Mouse (Mus musculus): ENCODE results near the gene Ahnak. TPM values are rescaled to one million over a fixed set of nuclear protein-coding genes. Genes with fewer than 3 reads are reported as not detected.
"Not testable (repeated sequence)": the region's sequence is repeated elsewhere in the genome, so short reads cannot be mapped to it uniquely, and the experiment has no call there.

Gene Ahnak
- polyA plus RNA-seq, 1 experiment from 2014 or later = 2.7 TPM

DNA sequence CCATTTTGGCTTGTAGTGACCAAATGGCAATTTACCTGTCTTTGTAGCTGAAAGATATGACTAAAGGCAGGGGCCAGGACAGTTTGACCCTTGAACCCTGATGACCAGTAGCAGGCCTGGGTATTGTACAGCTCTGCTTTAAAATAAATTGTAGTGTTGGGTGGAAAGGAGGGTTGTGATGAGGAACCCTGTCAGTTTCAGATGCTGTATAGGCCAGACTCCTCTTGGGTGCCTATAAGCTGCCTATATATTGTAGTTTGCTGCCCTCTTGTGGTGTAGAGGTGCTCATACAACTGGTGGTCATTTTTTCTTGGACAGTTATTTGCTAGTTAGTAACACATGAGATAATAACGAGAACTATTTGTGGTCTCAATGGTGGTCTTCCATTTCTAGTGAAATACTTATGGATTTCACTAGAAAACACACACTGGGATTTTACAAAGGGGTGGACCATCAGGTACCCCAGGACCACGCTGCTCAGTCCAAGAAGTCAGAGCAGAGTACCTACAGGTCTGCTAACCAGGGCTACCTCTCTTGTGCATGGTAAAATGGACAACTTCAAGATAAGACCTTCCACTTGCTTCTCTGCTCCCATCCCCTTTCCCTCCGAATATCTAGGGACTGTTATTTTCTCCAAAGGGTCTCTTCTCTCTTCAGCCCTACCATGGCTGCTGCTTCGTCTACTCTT, 121.2 kb downstream of the Ahnak start:
- Histone ChIP-seq H3K9ac (replicated peaks; ENCODE audit: low read depth, low read length) (no peak overlapping the region), H3K36me3 (ENCODE audit: control insufficient read depth, insufficient read depth, low read length) (no peaks in the 10 kb centered on the region; the same call in 1 of the 2 replicates), H3K4me3 (ENCODE audit: low read depth, low read length) (no peak overlapping the region), H3K4me2 (ENCODE audit: low read depth, low read length) (no peak overlapping the region), H3K27me3 (ENCODE audit: control insufficient read depth, insufficient read depth, low read length) (no peaks in the 10 kb centered on the region), H3K4me1 (ENCODE audit: control insufficient read depth, insufficient read depth, low read length) (no peaks in the 10 kb centered on the region), H3K9me3 (ENCODE audit: control insufficient read depth, low read length) (no peaks in the 10 kb centered on the region), H3K27ac (ENCODE audit: low read depth, low read length) (no peak overlapping the region)
- 53% methylated on average over 4 of the region's 4 CpGs for WGBS
- peak; percentile 86 for ATAC-seq (ENCODE audit: low read depth)

- Histone ChIP-seq H3K27ac (ENCODE audit: low read depth, low read length) (no peak overlapping the region), H3K4me2 (ENCODE audit: low read depth, low read length) (no peak overlapping the region), H3K27me3 (ENCODE audit: control insufficient read depth, insufficient read depth, low read length) (no peaks in the 10 kb centered on the region), H3K9ac (replicated peaks; ENCODE audit: low read depth, low read length) (no peak overlapping the region), H3K36me3 (ENCODE audit: control insufficient read depth, insufficient read depth, low read length) (no peaks in the 10 kb centered on the region; the same call in 1 of the 2 replicates), H3K4me1 (ENCODE audit: control insufficient read depth, insufficient read depth, low read length) (no peaks in the 10 kb centered on the region), H3K4me3 (ENCODE audit: low read depth, low read length) (no peak overlapping the region), H3K9me3 (ENCODE audit: control insufficient read depth, low read length) (no peaks in the 10 kb centered on the region)
- WGBS = 74% methylated on average over 8 of the region's 8 CpGs
- no peak for ATAC-seq (ENCODE audit: low read depth)
These were observed 123.0 kb downstream of the Ahnak start for GRCm38 (mm10) chr19:9112043-9112442.

GRCm38 (mm10) chr19:9116268-9116667, 127.2 kb downstream of the Ahnak start:
- H3K9ac ChIP-seq (replicated peaks; ENCODE audit: low read depth, low read length) = no peak overlapping the region
- no peaks in the 10 kb centered on the region; the same call in 1 of the 2 replicates for H3K36me3 ChIP-seq (ENCODE audit: control insufficient read depth, insufficient read depth, low read length)
- no peaks in the 10 kb centered on the region for H3K4me1 ChIP-seq (ENCODE audit: control insufficient read depth, insufficient read depth, low read length)
- ATAC-seq (ENCODE audit: low read depth) = no peak
- H3K4me3 ChIP-seq (ENCODE audit: low read depth, low read length) = no peak overlapping the region
- no peaks in the 10 kb centered on the region for H3K9me3 ChIP-seq (ENCODE audit: control insufficient read depth, low read length)
- H3K4me2 ChIP-seq (ENCODE audit: low read depth, low read length) = no peak overlapping the region
- H3K27ac ChIP-seq (ENCODE audit: low read depth, low read length) = no peak overlapping the region
- no peaks in the 10 kb centered on the region for H3K27me3 ChIP-seq (ENCODE audit: control insufficient read depth, insufficient read depth, low read length)
- 88% methylated on average over 4 of the region's 4 CpGs for WGBS

DNA sequence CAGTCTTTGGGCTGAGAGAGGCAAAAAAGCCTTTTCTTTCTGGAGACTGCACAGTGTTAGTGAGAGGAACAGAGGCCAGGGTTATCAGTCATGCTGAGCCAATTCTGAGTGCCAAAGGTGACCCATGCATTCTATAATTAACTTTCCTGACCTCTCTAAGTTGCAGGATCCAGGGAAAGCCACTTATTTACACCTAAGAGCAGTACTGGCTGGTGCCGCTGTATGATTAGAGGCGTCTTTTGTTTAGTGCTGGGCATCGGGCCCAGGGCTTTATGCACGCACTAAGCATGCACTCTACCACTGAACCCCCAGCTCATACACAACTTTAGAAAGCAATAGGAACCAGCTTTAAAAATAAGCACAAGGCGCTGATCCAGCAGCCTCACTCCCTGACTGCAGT, 128.2 kb downstream of the Ahnak start:
- no peaks in the 10 kb centered on the region for H3K4me1 ChIP-seq (ENCODE audit: control insufficient read depth, insufficient read depth, low read length)
- H3K9me3 ChIP-seq (ENCODE audit: control insufficient read depth, low read length) = no peaks in the 10 kb centered on the region
- no peak for ATAC-seq (ENCODE audit: low read depth)
- no peak overlapping the region for H3K9ac ChIP-seq (replicated peaks; ENCODE audit: low read depth, low read length)
- no peak overlapping the region for H3K4me3 ChIP-seq (ENCODE audit: low read depth, low read length)
- no peak overlapping the region for H3K4me2 ChIP-seq (ENCODE audit: low read depth, low read length)
- WGBS = 76% methylated on average over 5 of the region's 5 CpGs
- H3K27ac ChIP-seq (ENCODE audit: low read depth, low read length) = no peak overlapping the region
- H3K36me3 ChIP-seq (ENCODE audit: control insufficient read depth, insufficient read depth, low read length) = no peaks in the 10 kb centered on the region; the same call in 1 of the 2 replicates
- H3K27me3 ChIP-seq (ENCODE audit: control insufficient read depth, insufficient read depth, low read length) = no peaks in the 10 kb centered on the region

DNA sequence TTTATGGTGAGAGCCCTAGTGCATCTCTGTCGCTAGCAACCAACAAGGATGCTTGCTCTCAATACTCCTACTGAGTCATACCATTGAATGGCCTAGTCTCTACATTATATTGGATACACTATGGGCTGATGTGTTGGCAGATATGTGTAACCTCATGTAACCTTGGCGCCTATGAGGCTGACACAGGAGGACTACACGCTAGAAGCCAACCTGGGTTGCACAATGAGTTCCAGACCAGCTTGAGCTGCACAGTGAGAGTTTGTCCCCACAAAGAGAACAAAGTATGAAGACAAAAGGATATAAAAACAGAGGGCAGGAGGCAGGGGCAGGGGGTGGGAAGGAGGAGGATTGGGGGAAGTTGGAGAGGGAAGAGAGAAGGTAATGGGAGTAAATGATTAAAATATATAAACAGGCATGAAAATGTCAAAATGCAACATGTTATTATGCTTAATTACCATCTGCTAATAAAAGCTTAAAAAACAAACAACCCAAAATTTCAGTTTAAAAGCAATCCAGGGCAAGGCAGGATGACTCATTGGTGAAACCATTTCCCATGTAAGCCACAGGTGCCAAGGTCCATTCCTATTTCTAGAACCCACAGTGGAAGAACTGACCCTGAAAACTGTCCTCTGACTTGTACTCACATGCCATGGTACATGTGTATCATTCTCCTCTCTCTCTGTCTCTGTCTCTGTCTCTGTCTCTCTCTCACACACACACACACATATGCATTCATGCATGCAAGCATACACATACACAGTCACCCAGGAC, 130.8 kb downstream of the Ahnak start:
- no peak overlapping the region for H3K9ac ChIP-seq (replicated peaks; ENCODE audit: low read depth, low read length)
- no peaks in the 10 kb centered on the region for H3K36me3 ChIP-seq (ENCODE audit: control insufficient read depth, insufficient read depth, low read length)
- H3K4me3 ChIP-seq (ENCODE audit: low read depth, low read length) = no peak overlapping the region
- no peaks in the 10 kb centered on the region for H3K4me1 ChIP-seq (ENCODE audit: control insufficient read depth, insufficient read depth, low read length)
- no peak for ATAC-seq (ENCODE audit: low read depth)
- no peak overlapping the region for H3K4me2 ChIP-seq (ENCODE audit: low read depth, low read length)
- H3K9me3 ChIP-seq (ENCODE audit: control insufficient read depth, low read length) = no peaks in the 10 kb centered on the region
- WGBS = 90% methylated on average over 3 of the region's 3 CpGs
- H3K27ac ChIP-seq (ENCODE audit: low read depth, low read length) = no peak overlapping the region
- no peaks in the 10 kb centered on the region for H3K27me3 ChIP-seq (ENCODE audit: control insufficient read depth, insufficient read depth, low read length)

DNA sequence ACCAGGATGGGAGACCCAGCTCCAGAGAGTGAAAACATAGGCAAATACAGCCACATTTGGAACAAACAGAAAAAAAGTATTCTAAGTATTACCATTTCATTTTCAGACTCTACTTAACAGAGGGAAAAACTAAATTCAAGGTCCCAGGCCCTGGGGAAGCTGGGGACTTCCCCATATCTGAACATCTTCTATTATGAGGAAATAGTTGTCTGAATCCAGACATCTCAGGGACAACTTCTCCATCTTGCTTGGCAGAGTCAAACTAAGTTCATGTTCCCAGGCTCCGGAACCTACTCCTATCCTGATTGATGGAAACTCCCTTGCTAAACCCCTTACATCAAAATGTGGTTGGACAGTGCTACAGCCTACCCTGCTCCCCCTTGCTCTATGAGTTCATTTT, 133.3 kb downstream of the Ahnak start:
- 94% methylated on average over 1 of the region's 1 CpGs for WGBS
- H3K4me3 ChIP-seq (ENCODE audit: low read depth, low read length) = no peak overlapping the region

GRCm38 (mm10) chr19:9123986-9124385, 134.9 kb downstream of the Ahnak start:
- H3K27ac ChIP-seq (ENCODE audit: low read depth, low read length); ATAC-seq (ENCODE audit: low read depth): not testable (repeated sequence)
- WGBS = 88% methylated on average over 2 of the region's 2 CpGs

More for the DNA sequence above, 133.3 kb downstream of the Ahnak start:
- H3K27me3 ChIP-seq (ENCODE audit: control insufficient read depth, insufficient read depth, low read length) = no peaks in the 10 kb centered on the region
- no peak for ATAC-seq (ENCODE audit: low read depth)
- no peak overlapping the region for H3K9ac ChIP-seq (replicated peaks; ENCODE audit: low read depth, low read length)
- H3K4me2 ChIP-seq (ENCODE audit: low read depth, low read length) = no peak overlapping the region
- no peaks in the 10 kb centered on the region for H3K9me3 ChIP-seq (ENCODE audit: control insufficient read depth, low read length)
- no peaks in the 10 kb centered on the region for H3K4me1 ChIP-seq (ENCODE audit: control insufficient read depth, insufficient read depth, low read length)
- H3K36me3 ChIP-seq (ENCODE audit: control insufficient read depth, insufficient read depth, low read length) = no peaks in the 10 kb centered on the region
- no peak overlapping the region for H3K27ac ChIP-seq (ENCODE audit: low read depth, low read length)

More at GRCm38 (mm10) chr19:9123986-9124385, 134.9 kb downstream of the Ahnak start:
- H3K27me3 ChIP-seq (ENCODE audit: control insufficient read depth, insufficient read depth, low read length); H3K4me2 ChIP-seq (ENCODE audit: low read depth, low read length); H3K9me3 ChIP-seq (ENCODE audit: control insufficient read depth, low read length); H3K4me1 ChIP-seq (ENCODE audit: control insufficient read depth, insufficient read depth, low read length); H3K9ac ChIP-seq (replicated peaks; ENCODE audit: low read depth, low read length); H3K4me3 ChIP-seq (ENCODE audit: low read depth, low read length); H3K36me3 ChIP-seq (ENCODE audit: control insufficient read depth, insufficient read depth, low read length): not testable (repeated sequence)
